Mouse (Mus musculus) ES-Bruce4 (cell line): ENCODE data around the gene Adamts13. TPM values are rescaled to one million over a fixed set of nuclear protein-coding genes. Genes with fewer than 3 reads are reported as not detected.

Experiments used
- H3K27ac ChIP-seq: 2 replicates; pipeline ENCODE4 v1.5.1; 2012; ENCODE audit warnings: low read length, inconsistent platforms; ENCODE audit not compliant: insufficient read depth
- H3K27me3 ChIP-seq: 2 replicates; pipeline ENCODE4 v1.6.1; 2012; ENCODE audit warnings: mild to moderate bottlenecking, low read length, inconsistent platforms; ENCODE audit not compliant: control insufficient read depth, poor library complexity, insufficient read depth, severe bottlenecking
- H3K36me3 ChIP-seq: 2 replicates; pipeline ENCODE4 v1.6.1; 2012; ENCODE audit warnings: inconsistent platforms, mild to moderate bottlenecking, low read length, moderate library complexity; ENCODE audit not compliant: control insufficient read depth, poor library complexity, insufficient read depth, severe bottlenecking
- H3K4me1 ChIP-seq: one replicate; pipeline ENCODE4 v1.8.1; 2011; ENCODE audit warnings: low read length; ENCODE audit not compliant: control insufficient read depth, insufficient read depth
- H3K4me3 ChIP-seq: 2 replicates; pipeline ENCODE4 v1.5.1; 2011; ENCODE audit warnings: low read depth, mild to moderate bottlenecking, low read length
- H3K9ac ChIP-seq: 2 replicates; pipeline ENCODE4 v1.6.1; 2012; ENCODE audit warnings: low read depth, mild to moderate bottlenecking, inconsistent platforms; ENCODE audit not compliant: poor library complexity, severe bottlenecking
- H3K9me3 ChIP-seq: replicated peaks from 2 replicates; pipeline ENCODE4 v1.6.1; 2012; ENCODE audit warnings: mild to moderate bottlenecking, low read length, inconsistent platforms; ENCODE audit not compliant: control insufficient read depth, poor library complexity, insufficient read depth, severe bottlenecking
- CTCF ChIP-seq: IDR thresholded peaks from one replicate; pipeline ENCODE4 v1.8.1; 2011; ENCODE audit warnings: low read depth, low read length
- EP300 ChIP-seq: IDR thresholded peaks from 2 replicates; pipeline ENCODE4 v1.6.1; 2011; ENCODE audit warnings: low read depth, low read length; ENCODE audit not compliant: insufficient read depth
- POLR2A ChIP-seq: IDR thresholded peaks from one replicate; pipeline ENCODE4 v1.8.1; 2011; ENCODE audit warnings: low read length; ENCODE audit not compliant: insufficient read depth
- polyA plus RNA-seq: library from polyadenylated mRNA; stranded (reverse); fragments of >200 nt; gene quantifications from 2 replicates; pipeline ENCODE4 v1.2.4, GENCODE M21; 2011; ENCODE audit warnings: low read depth; ENCODE audit not compliant: missing spikeins, insufficient read depth, insufficient read length

The Adamts13 gene
- polyA plus RNA-seq, 1 experiment = not detected

GRCm38 (mm10) chr2:26935286-26935685 is 37.9 kb upstream of the Adamts13 start:
- Histone ChIP-seq H3K4me3 (no peak overlapping the region), H3K27ac (no peak overlapping the region), H3K36me3 (no peaks in the 10 kb centered on the region), H3K9me3 (no peaks in the 10 kb centered on the region), H3K9ac (no peak overlapping the region), H3K4me1 (no peaks in the 10 kb centered on the region), H3K27me3 (no peaks in the 10 kb centered on the region)
- no peak for TF ChIP-seq EP300
- no peak for TF ChIP-seq CTCF
- no peak for TF ChIP-seq POLR2A

DNA sequence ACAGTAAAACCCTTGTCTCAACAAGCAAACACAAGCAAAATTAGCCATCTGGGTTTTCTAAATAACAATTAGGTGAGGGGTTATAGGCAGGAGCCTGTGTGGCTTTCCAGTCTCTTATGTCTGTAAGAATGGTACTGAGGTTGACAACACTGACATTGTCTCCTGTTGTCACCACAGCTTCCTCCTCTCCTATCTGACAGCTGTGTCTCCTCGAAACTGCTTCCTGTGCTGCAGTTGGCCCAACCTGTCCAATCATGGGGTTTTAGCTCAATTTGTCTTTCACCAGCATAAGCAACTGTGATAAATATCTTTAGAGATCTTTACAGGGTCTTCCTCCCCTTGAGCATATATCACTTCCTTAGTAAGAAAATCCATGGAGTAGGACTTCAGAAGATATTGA is 36.8 kb upstream of the Adamts13 start:
- no peak overlapping the region for H3K9ac ChIP-seq
- no peaks in the 10 kb centered on the region for H3K27me3 ChIP-seq

GRCm38 (mm10) chr2:26941539-26941938 is 31.7 kb upstream of the Adamts13 start:
- no peak overlapping the region for H3K27ac ChIP-seq
- no peaks in the 10 kb centered on the region for H3K27me3 ChIP-seq
- H3K4me3 ChIP-seq = no peak overlapping the region
- H3K4me1 ChIP-seq = no peaks in the 10 kb centered on the region
- TF ChIP-seq EP300 (no peak), POLR2A (no peak), CTCF (no peak)
- no peaks in the 10 kb centered on the region for H3K9me3 ChIP-seq
- H3K9ac ChIP-seq = no peak overlapping the region
- no peaks in the 10 kb centered on the region for H3K36me3 ChIP-seq

More for the DNA sequence above, 36.8 kb upstream of the Adamts13 start:
- H3K4me1 ChIP-seq = no peaks in the 10 kb centered on the region
- TF ChIP-seq CTCF = no peak
- no peak for TF ChIP-seq EP300
- no peak for TF ChIP-seq POLR2A
- H3K4me3 ChIP-seq = no peak overlapping the region
- H3K36me3 ChIP-seq = no peaks in the 10 kb centered on the region
- H3K27ac ChIP-seq = no peak overlapping the region
- no peaks in the 10 kb centered on the region for H3K9me3 ChIP-seq

- no peak overlapping the region for H3K9ac ChIP-seq
- H3K36me3 ChIP-seq = no peaks in the 10 kb centered on the region
- no peaks in the 10 kb centered on the region for H3K9me3 ChIP-seq
- no peaks in the 10 kb centered on the region for H3K4me1 ChIP-seq
- no peak for TF ChIP-seq POLR2A
- TF ChIP-seq CTCF = no peak
- TF ChIP-seq EP300 = no peak
- no peaks in the 10 kb centered on the region for H3K27me3 ChIP-seq
- H3K27ac ChIP-seq = no peak overlapping the region
- no peak overlapping the region for H3K4me3 ChIP-seq
Observed at GRCm38 (mm10) chr2:26943253-26943652, 30.0 kb upstream of the Adamts13 start.

DNA sequence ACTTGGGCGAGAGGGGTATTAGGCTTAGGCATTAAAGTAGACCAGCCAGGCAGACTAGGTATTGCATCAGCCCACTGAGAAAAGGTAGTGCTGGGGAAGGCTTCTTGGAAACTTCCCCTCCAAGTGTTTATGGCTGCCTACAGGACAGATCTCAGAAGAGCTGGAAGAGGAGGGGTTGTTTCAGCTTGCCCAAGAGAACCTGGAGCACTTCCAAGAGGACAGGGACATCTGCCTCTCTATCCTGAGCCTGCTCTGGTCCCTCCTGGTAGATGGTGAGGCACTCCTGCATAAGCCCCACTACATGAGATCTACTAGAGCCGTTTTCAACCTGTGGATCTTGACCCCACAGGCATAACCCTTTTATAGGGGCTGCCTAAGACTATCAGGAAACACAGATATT is 22.8 kb upstream of the Adamts13 start:
- H3K9me3 ChIP-seq = no peaks in the 10 kb centered on the region
- H3K36me3 ChIP-seq = peaks cover 8% of the 10 kb centered on the region
- H3K27me3 ChIP-seq = no peaks in the 10 kb centered on the region
- no peaks in the 10 kb centered on the region for H3K4me1 ChIP-seq
- no peak overlapping the region for H3K9ac ChIP-seq
- TF ChIP-seq POLR2A (no peak), EP300 (no peak), CTCF (no peak)
- no peak overlapping the region for H3K4me3 ChIP-seq
- no peak overlapping the region for H3K27ac ChIP-seq

DNA sequence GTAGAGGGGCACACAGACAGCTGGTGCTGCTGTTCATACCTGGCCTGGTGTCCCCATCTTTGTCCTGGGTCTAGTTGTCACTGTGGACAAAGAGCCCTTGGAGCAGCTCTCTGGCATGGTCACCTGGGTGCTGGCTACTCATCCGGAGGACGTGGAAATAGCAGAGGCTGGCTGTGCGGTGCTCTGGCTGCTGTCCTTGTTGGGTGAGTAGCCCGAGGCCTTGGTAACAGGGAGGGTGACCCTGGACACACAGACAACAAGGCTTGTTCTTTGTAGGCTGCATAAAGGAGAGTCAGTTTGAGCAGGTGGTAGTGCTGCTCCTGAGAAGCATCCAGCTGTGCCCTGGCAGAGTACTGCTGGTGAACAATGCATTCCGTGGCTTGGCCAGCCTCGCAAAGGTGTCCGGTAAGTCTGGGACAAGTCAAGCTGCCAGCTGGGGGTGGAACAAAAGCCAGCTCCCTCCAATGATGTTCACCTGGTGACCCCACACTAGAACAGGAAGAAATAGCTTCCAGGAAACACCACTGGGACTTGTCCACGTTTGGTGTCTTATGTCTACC is 21.8 kb upstream of the Adamts13 start:
- Histone ChIP-seq H3K36me3 (peaks cover 18% of the 10 kb centered on the region), H3K9ac (no peak overlapping the region), H3K4me3 (no peak overlapping the region), H3K27ac (no peak overlapping the region), H3K4me1 (no peaks in the 10 kb centered on the region), H3K27me3 (no peaks in the 10 kb centered on the region), H3K9me3 (no peaks in the 10 kb centered on the region)
- TF ChIP-seq CTCF (no peak), POLR2A (no peak), EP300 (no peak)

GRCm38 (mm10) chr2:26952193-26952592 is 21.0 kb upstream of the Adamts13 start:
- no peak overlapping the region for H3K4me3 ChIP-seq
- peaks cover 23% of the 10 kb centered on the region for H3K36me3 ChIP-seq
- H3K27ac ChIP-seq = no peak overlapping the region
- no peaks in the 10 kb centered on the region for H3K27me3 ChIP-seq
- no peak for TF ChIP-seq EP300
- TF ChIP-seq CTCF = no peak
- TF ChIP-seq POLR2A = no peak
- H3K4me1 ChIP-seq = no peaks in the 10 kb centered on the region
- no peak overlapping the region for H3K9ac ChIP-seq
- H3K9me3 ChIP-seq = no peaks in the 10 kb centered on the region
